Mouse (Mus musculus) regulatory T cell (primary cell): ENCODE measurements around the gene Lmo7.

Experiments used
- in situ Hi-C: fragments of 300-600 bp; cut with MboI, MseI; formaldehyde crosslinking; loops from one replicate; pipeline ENCODE4 v1.15.1; 2025; ENCODE audit warnings: high pct_unique_total_duplicates

Gene Lmo7

DNA sequence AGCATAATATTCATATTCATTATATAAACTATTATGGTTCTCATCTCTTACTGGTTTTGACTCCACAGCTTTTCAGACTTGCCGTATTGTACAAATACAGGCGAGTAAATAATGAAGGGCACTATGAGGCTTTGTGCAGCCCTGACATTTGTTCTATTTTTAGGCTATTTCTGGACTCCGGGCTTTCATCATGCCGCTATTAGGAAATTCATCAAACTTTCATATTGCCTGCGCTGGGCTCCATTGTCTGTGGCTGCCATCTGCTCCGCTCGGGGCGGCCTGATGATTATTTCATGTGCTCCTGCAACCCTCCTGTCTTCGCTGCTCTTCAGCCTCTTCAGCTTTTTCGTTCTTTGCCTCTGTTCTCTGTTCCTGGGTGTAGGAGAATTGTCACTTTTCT is 50.3 kb downstream of the Lmo7 start:
- in situ Hi-C loops = no loop called here

DNA sequence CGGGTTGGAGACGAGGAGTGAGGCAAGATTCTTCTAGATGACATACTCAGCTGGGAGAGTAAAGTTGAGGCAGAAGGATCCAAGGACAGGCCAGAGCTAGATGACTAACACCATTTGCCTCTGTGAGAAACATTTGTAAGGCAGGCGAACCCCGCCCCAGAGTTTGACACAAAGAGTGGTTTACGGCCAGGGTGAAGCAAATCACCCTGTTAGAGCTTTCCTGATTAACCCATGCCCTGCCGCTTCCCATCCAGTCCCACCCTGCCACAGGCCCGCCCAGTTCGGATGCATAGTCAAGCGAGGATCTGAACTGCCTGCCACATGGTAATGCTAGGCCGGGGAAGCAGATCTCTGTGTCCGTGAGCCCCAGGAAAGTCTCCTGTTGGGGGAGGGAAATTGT is 51.5 kb downstream of the Lmo7 start:
- in situ Hi-C loops = no loop called here

DNA sequence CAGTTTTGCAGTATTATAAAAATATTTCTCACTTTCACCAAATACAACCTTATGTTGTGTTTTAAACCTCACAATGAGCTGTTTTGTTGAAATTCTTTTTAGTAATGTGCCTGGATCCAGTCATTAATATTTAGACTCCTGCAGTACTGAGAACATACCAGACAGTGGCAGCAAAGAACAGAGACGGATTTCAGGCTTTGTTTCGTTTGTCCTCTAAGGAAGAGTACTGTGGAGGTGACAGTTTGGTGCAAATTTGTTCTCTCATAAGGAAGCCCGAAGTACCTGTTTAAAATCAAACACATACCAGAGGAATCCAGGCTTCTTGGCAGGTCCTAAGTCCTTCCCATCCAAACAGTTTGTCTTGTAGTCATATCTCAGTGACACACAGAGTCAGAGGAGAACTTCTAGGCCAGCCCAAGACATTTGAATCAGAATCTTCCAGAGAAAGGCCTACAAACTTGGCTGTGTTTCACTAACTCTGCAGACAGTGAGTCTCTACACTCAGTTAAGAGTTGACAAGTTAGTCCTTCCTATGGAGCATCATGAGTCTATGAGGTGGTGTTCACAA is 52.3 kb downstream of the Lmo7 start:
- in situ Hi-C loops = no loop called here

DNA sequence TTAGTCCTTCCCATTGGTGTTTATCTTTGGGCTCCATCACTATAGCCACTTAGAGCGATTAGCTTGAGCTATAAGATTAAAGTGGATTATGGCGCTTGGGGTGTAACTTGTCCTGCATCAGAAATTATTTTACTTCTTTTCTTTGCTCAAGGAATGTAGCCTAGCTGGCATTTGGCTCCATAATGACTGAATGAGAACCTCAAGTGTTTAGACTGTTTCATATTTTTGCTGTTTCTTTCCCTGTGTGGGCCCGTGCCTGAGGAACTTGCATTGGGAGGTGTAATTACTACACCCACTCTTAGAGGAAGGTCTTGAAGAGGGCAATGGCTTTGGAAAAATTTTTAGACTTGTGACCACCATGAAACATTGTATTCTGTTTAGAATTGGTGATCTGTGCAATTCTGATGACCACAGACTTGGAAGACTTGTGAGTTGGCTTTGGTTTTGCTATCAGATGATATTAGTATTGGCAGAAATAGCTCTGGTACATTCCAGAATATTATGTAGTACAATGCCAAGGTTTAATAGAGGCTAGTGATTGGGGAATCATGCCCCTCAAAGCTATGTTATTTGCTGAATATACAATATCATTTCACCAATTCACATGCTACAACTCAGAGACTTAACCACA is 54.7 kb downstream of the Lmo7 start:
- in situ Hi-C loops = no loop called here

DNA sequence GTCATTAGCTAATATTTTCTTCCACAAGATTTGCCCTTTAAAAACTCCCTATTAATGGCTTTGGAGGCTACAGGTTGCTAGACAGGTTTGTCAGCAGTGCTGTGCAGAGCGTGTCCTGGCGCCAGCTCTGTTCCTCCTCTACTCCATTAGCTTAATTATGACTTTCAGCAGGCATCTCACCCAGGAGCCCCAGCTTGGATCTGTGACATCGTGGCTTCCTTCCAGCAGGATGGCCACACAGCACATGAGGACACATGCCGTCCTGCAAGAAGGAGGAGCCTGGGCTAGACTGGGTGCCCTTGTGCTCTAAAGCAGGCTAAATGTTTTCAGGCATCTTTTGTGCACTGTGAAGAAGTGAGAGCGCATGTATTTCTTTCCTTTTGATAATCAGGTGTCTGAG is 58.1 kb downstream of the Lmo7 start:
- in situ Hi-C loops = no loop called here

DNA sequence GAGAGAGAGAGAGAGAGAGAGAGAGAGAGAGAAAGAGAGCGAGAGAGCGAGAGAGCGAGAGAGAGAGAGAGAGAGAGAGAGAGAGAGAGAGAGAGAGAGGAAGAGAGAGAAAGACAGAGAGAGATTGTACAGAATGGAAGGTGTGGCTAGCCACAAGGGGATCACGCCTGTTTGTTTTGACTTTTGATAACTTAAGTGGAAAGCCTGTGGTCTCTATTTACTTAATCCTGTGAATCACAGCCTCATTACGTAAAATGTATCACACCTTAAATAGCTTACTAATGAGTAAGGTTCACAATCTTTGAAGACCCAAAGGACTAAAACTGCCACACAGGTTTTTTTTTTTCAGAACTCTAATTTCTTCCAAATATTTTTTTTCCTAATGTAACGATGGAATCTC is 58.7 kb downstream of the Lmo7 start:
- in situ Hi-C loops = no loop called here

DNA sequence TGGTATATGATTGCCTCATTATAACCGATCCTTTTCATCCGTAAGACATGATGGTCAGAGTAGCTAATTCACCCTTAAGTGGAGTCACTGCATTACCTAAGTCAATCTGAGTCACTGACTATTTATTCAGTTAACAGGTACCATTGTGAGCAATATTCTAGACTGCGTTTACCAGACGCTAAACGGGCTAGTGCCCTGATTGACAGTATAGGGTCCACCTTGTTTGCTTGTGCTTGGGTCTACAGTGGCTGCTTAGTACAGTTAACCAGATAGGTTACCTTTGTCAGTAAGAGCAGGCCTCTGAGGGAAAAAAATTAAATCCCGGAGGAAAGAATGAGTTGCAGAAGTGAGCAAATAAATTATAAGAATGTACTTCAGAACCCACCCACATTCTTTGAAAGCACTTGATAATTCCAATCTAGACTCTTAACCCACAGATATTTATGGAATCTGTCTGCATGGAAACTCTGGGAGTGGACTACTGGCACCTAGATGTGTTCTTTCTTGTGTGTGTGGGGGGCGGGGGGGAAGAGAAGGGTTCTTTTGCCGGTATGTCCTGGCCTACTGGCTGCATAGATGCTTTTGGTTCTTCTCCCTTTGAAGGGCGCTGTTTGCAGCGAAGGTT is 64.9 kb downstream of the Lmo7 start:
- in situ Hi-C loops = no loop called here

DNA sequence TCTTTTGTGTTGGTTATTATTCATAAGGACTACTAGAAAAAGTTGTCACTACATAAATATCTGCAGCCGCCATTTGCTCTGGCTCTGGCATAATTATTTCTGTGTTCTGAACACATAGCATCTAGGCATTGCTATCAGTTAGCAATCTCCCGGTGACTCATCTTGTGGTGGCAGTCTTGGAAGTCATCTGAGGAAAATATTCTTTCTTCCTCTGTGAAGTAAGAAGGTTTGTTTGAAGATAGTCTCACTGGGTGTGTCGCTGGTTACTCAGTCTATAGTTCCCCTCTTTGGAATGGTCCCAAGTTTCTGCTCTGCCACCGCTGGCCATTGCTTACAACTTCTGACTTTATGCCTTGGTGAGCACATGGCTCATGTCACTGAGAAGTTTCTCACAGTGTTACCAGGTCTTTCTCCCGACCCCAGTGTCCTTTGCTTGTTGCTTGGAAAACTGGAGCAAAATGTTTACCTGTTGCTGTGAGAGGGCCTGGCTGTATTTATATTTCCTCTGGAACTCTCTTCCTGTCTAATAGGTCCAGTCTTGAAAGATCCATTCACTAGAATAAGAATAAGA is 68.3 kb downstream of the Lmo7 start:
- in situ Hi-C loops = no loop called here

DNA sequence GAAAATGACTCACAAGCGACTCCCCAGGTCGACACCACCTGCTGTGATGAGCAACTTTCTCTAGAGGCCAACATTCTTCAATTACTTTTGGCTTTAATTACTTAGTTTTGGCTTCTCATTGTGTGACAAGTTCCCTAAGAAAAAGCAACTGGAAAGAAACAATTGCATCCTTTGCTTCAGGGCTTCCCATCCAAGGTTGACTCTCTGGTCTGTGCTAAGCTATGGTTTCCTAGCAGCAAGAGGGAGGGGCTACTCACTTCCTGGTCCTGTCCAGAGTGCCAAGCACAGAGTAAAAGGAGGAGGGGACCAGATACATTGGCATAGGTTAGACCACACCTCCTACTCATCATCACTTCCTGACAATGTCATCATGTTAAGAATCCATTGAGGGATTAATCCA is 69.0 kb downstream of the Lmo7 start:
- in situ Hi-C loops = no loop called here

DNA sequence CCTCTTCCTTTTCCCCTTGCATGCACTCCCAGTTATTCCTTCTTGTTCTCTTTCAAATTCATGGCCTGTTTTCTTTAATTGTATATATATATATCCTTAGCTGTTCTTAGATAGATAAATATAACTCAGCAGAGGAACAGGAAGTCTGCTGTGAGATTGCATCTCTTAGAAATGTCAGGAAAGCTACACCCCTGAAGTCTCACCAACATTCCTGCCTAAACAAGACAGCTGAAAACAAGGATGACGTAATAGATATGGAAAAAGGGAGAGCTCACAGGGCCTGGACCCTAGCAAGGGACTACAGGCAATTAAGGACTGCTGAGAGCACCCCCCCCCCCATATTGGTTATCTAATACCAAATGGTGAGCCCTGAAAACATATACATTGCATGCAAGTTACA is 71.9 kb downstream of the Lmo7 start:
- in situ Hi-C loops = loop anchor here (25.0 kb wide), 1 partner anchor 1589 kb away; no protein-coding TSS in a partner anchor

DNA sequence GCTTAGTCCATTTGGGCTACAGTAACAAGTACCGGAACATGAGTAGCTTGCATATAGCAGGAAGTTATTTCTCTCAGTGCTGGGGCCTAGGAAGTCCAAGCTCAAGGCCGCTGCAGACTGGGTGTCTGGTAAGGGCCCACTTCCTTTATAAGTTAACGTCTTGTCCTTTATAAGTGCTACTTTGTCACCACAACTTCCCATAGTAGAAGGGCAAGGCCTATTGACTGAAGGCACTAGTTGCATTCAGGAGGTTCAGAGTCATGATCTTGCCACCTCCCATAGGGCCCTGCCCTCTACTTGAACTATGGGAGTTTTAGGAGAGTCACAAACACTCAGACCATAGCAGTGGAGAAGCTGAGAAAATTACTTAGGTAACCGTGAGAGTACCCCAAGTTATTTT is 74.4 kb downstream of the Lmo7 start:
- in situ Hi-C loops = loop anchor here (25.0 kb wide), 1 partner anchor 1592 kb away; no protein-coding TSS in a partner anchor

DNA sequence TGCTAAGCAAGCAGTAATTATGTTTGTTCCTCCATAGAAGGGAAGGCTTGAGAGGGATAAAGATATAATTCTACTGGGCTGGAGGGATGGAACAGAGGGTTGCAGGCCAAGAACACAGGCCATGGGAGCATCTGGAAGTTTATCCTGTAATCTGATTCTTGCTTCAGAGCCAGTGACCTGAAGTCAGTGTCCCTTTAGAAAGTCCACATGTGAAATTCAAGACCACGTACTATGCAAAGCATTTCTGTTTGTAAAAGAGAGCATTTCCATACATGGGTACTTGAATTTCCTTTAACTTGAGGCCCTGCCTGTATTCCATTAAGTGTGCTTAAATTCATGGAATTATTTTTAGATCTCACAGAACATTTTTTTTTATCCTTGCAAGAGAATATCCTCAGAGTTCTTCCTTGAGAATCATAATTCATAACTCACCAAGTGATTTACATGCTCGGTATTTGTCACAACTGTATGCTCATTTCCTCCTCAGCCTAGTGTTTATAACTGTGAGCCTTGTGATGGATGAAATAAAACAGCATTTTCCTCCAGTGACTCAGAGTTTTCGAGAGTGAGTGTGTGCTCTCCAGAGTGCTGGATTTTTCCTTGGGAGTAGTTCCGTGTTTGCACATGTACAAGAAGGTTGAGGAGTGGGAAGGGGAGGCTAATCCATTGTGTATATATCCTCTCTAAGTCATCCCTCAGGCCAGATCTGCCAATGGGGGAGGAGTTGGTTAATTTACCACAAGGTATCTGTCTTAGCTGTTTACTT is 75.0 kb downstream of the Lmo7 start:
- in situ Hi-C loops = loop anchor here (25.0 kb wide), 1 partner anchor 1592 kb away; no protein-coding TSS in a partner anchor

DNA sequence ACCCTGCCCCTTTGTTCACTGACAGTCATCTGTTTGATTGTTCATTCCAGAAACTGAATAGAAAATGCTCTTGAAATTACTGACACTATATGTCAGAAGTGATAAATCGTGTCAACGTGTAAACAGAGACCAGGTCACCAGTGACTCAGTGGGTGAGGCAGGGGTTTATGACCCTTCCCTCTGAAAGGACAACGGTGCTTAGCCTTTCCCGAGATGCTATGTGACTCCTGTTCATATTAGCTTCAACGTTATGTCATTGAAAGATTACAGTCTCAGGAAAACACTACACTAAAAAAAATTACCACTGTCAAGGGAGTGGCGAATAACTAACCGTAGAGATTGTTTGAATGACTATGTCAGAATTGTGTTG is 75.6 kb downstream of the Lmo7 start:
- in situ Hi-C loops = loop anchor here (25.0 kb wide), 1 partner anchor 1593 kb away; no protein-coding TSS in a partner anchor

DNA sequence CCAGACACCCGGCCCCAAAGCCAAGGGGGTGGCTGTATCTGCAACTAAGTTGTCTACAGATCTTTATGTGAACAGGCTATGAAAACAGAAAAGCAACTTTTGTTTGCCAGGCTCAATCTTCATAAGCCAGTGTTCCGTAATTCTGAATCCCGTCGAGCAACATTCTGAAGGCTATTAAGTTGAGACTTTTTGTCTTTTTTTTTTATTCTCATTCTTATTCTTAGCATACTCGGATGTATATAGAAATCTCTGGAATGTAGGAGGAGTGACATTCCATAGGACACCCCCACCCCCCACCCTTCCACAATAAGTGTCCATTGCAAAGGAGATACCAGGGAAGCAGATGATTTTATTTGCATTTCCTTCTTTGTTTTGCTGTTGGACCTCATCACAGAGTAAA is 76.3 kb downstream of the Lmo7 start:
- in situ Hi-C loops = loop anchor here (25.0 kb wide), 1 partner anchor 1594 kb away; no protein-coding TSS in a partner anchor

DNA sequence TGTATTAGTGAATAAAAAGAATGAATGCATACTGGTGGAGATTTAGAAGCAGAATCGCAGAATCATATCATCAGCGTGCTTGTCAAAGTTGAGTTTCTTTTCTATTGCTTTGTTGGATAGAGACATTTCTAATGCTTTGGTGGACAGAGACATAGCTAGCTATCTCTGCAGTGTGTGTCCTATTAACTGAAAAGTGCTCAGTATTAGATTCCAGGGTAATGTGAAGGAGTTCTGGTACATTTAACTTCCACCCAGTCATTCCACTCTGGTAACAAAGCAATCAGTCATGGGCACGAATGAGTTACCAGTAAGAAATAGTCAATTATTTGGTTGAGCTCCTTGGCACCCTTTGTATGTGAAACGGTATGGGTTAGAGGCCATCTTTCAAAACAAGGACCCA is 76.8 kb downstream of the Lmo7 start:
- in situ Hi-C loops = loop anchor here (25.0 kb wide), 1 partner anchor 1594 kb away; no protein-coding TSS in a partner anchor

DNA sequence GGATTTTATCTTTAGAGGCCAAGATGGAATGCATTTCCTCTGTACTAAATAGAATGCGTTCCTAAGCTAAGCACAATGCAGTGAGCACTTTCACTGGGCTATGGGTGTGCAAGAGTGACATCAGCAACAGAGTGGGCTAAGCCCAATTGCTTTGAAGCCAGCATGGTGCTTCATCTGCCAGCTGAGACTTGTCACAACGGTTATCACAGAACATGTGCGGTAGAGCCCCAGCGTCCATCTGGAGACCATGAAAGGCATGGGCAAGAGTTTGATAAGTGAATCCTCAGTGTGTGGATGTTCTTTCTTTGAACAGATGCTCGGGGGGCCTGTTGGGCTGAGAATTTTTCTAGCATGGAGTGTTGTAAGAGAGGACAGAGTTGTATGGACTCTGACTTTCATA is 86.7 kb downstream of the Lmo7 start:
- in situ Hi-C loops = loop anchor here (25.0 kb wide), 1 partner anchor 1604 kb away; no protein-coding TSS in a partner anchor

DNA sequence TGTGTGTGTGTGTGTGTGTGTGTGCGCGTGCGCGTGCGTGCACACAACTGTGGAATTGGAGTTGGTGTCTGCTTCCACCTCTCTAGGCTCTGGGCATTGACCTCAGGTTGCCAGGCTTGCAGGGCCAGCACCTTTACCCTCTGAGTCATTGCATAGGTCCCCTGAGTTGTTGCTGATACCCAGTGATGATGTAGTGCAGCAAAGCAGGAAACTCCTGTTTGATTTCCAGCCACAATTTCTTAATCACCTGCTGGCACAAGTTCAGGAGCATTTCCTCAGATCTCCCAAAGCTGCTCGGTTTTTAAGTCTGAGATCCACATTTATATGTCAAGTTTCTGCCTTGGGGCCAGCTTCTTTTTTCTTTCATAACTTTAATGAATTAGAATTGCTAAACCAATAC is 92.6 kb downstream of the Lmo7 start:
- in situ Hi-C loops = loop anchor here (25.0 kb wide), 1 partner anchor 1610 kb away; no protein-coding TSS in a partner anchor

DNA sequence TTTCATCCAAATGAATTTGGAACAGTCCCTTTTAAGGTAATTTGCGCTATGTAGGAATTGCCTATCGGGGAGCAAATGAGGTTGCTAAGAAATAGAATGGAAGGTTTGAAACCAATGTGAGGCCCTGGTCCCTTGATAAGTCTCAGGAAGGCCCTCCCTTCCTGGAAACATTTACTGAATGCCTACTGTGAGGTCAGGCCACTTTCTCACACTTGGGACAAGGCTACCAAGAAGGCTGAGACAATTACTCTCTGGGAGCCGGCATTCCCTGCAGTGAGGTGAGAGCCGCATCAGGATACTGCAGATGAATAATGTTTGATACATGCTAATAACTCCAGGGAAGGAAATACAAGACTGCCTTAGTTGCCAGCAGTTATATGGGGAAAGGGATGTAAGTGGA is 93.1 kb downstream of the Lmo7 start:
- in situ Hi-C loops = loop anchor here (25.0 kb wide), 1 partner anchor 1611 kb away; no protein-coding TSS in a partner anchor

DNA sequence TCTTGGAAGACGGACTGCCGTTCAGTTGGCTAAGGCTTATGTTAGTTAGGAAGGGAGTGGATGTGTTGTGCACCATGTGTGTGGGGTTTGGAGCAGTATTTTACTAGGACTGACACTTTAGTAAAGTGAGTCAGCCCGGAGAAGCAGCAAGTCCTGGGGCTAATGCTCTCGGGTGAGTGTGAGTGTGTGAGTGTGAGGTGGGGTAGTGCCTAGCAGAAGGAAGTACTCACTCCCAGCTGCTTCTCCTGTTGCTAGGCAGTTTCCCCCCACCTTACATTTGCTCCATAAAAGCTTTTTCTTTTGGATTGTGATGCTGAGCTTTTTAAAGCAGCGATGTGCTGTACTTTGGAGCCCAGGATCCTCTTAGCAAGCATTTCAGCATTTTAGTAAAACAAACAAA is 99.9 kb downstream of the Lmo7 start:
- in situ Hi-C loops = no loop called here

DNA sequence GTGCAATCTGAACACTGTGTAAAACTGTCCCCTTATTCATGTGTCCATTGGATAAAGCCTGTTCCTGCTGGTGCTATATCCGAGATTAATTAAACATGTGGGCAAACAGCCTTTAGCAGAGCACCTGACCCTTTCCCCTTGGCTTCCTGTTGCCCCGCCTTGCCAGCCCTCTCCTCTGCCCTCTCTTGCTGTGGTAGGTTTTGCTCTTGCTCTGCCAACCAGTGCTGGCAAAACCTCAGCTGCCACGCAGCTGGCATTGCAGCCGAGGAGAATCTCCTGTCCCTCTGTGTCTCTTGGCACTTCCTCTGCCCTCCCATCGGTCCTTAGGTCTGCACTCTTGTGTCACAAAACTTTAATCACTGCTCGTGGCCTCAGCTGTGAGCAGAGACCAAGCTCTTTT is 100.4 kb downstream of the Lmo7 start:
- in situ Hi-C loops = no loop called here

DNA sequence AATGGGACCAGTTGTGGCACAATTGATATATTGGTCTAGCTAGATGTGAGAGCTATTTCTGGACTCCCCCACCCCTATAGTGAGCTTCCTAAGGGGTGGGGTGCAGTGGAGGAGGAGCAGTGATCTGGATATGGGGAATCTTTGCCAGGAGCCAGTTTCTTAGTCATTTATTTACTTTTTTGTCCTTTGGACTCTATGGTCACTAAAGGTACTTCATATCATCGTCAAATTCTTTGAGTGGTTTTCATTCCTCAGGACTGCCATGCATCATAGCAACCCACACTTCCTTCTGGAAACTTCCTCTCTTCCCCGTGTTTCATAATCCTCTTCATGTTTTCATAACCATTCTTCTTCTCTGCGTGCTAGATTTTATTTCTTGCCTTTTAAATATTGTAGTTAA is 104.4 kb downstream of the Lmo7 start:
- in situ Hi-C loops = no loop called here

DNA sequence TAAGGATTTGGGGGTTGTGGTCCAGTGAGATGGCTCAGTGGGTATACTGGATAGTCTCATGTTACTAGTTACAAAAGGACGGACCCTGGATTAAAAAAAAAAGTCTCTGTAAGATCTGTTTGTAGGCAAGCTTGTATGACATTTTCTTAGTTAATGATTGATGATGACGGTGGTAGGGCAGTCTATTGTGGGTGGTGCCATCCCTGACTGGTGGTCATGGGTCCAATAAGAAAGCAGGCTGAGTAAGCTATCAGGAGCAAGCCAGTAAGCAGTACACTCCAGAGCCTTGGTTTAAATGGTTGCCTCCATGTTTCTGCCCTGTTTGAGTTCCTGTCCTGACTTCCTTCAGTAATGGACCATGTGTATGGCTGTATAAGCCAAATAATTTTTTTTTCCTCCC is 106.6 kb downstream of the Lmo7 start:
- in situ Hi-C loops = no loop called here
